Mouse (Mus musculus) embryonic fibroblast, embryonic 13.5 days (primary cell): ENCODE results near the gene Edem1.
A peak's percentile ranks its signal among the peaks of the same experiment; 100 is the strongest.

ENCODE experiments used
- CTCF ChIP-seq: IDR thresholded peaks from 2 replicates; pipeline ENCODE4 v1.5.1; 2011; ENCODE audit warnings: mild to moderate bottlenecking, control low read depth, low read length, moderate library complexity, borderline replicate concordance; ENCODE audit not compliant: insufficient read depth
- POLR2A ChIP-seq: IDR thresholded peaks from 2 replicates; pipeline ENCODE4 v1.6.1; 2011; ENCODE audit warnings: low read depth, mild to moderate bottlenecking, control low read depth, low read length, moderate library complexity

GRCm38 (mm10) chr6:108829386-108830370 is 1.2 kb downstream of the Edem1 start:
- no peak for TF ChIP-seq CTCF
- peak; percentile 45; the same call in 1 of the 2 replicates for TF ChIP-seq POLR2A
